Mouse (Mus musculus): Measurements from ENCODE around the gene Dnajb4.
A peak's percentile ranks its signal among the peaks of the same experiment; 100 is the strongest.

Gene Dnajb4

GRCm38 (mm10) chr3:152209967-152210634, at the start of gene Dnajb4, which contains the start of gene Fubp1:
Dnajb4 (minus strand) TSS chr3:152210302.
Fubp1 (plus strand) TSS chr3:152210422.
- DNase-seq (ENCODE audit: low spot score in 2 of 2): peak; percentile 100

- DNase-seq (ENCODE audit: low spot score in 2 of 2): peak; percentile 52 to 76
Measured at GRCm38 (mm10) chr3:152259409-152259808, 49.3 kb upstream of the Dnajb4 start.

- DNase-seq (ENCODE audit: low spot score in 2 of 2): no peak
Measured at GRCm38 (mm10) chr3:152257528-152257927, 47.4 kb upstream of the Dnajb4 start.

DNA sequence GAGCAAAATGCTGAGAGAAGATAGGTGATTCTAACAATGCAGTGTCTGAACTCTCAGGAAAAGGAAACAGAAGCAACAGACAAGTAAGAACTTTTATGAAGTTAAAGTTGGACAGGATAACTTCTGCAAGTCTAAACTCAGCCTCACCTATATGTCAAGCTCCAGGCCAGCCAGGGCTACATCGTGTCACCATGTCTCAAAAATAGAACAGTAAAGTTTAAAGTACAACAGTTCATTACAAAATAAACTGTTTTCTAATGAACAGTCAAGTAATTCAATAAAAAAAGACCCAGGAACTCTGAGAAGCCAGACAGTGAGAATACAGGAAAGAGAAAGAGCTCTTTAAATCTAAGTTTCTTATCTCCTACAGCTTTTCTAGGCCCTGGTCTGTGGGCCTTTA, 40.4 kb upstream of the Dnajb4 start:
- no peak for DNase-seq (ENCODE audit: low spot score in 2 of 2)

- DNase-seq (ENCODE audit: low spot score in 2 of 2): no peak
Measured at GRCm38 (mm10) chr3:152247708-152248107, 37.6 kb upstream of the Dnajb4 start.

- DNase-seq (ENCODE audit: low spot score in 2 of 2): no peak
Measured at GRCm38 (mm10) chr3:152245273-152245910, 35.3 kb upstream of the Dnajb4 start.

DNA sequence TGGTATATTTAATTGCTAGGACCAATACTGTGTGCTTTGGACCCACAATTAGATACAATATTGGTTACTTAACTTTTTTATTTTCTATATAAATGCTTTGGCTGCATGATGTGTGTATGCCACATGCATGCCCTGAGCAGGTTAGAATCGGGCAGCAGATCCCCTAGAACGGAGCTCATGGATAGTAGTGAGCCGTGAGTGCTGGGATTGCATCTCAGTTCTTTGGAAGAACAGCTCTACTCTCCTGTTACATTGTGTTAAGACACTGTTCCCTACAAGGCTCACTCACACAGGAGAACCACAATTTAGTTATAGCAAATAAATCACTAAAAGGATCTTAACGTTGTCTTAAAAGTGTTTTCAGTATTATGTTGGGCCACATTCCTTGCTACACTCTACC, 33.2 kb upstream of the Dnajb4 start:
- DNase-seq (ENCODE audit: low spot score in 2 of 2): no peak

GRCm38 (mm10) chr3:152241098-152241497, 31.0 kb upstream of the Dnajb4 start:
- DNase-seq (ENCODE audit: low spot score in 2 of 2): no peak

GRCm38 (mm10) chr3:152239592-152239991, 29.5 kb upstream of the Dnajb4 start:
- DNase-seq (ENCODE audit: low spot score in 2 of 2): no peak

- DNase-seq (ENCODE audit: low spot score in 2 of 2): peak in 1 of 2 experiments; percentile 48
Measured at GRCm38 (mm10) chr3:152238836-152239235, 28.7 kb upstream of the Dnajb4 start.

- DNase-seq (ENCODE audit: low spot score in 2 of 2): no peak
Measured at GRCm38 (mm10) chr3:152235805-152236204, 25.7 kb upstream of the Dnajb4 start.

- no peak for DNase-seq (ENCODE audit: low spot score in 2 of 2)
Measured at GRCm38 (mm10) chr3:152235238-152235637, 25.1 kb upstream of the Dnajb4 start.

DNA sequence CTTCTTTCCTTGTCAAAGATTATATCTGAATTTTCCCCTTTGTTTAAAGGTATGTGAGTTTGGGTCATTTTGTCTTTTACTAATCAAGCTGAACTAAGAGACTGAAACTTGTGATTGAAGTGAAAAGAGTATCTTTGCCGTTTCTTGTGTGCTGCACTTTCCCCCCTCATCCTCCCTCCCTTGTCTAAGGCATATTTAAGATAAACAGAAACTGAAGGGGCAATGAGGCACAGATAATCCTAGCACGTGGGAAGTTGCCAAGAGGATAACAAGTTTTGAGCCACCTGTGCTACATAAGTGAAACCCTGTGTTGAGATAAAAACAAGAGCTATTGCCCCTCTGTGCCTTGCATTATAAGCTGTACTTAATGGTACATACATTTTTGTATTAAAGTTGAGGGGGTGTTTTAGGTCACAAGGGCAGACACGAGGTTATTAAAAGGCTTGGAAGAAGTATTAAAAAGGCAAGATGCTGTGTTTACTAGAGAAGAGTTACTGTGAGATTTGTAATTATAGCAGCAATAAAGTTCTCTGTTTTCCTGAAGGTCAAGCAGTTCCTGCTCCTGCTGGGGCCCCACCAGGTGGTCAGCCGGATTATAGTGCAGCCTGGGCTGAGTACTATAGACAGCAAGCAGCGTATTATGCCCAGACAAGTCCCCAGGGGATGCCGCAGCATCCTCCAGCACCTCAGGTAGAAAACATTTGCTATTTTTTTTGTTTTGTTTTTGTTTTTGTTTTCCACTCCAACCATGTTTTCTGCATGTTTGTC, 21.4 kb upstream of the Dnajb4 start:
- DNase-seq (ENCODE audit: low spot score in 2 of 2): no peak

DNA sequence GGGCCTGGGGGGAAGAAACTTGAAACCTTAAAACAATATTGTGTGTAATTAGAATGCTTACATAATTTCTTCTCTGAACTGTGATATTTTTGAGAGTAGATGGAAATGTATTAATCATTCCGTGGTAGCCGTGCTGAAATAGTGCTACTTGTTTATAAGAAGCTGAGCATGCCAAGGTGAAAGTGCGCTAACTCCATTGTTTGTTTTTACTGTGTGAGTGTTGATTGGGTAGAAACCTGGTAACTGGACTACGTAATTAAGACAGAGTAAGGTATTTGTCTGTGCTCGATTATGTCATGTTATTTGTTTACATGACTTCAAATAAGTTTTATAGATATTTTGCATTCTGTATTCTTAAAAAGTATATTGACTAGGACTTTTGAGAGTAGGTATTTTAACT, 19.2 kb upstream of the Dnajb4 start:
- DNase-seq (ENCODE audit: low spot score in 2 of 2): no peak

DNA sequence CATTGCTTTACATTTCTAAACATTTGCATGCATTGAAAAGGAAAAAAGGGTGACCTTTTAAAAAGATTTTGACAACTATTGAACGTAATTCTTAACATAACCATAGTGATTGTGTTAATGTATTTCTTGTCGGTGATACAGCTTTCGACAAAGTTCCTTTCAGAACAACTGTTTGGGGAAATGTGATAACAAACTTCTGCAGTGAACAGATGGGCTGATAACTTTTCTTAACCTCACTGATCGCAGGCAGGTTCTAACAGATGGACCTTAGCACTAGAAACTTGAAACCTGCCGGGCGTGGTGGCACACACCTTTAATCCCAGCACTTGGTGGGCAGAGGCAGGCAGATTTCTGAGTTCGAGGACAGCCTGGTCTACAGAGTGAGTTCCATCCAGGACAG, 18.7 kb upstream of the Dnajb4 start:
- DNase-seq (ENCODE audit: low spot score in 2 of 2): no peak

- DNase-seq (ENCODE audit: low spot score in 2 of 2): no peak
Measured at GRCm38 (mm10) chr3:152225906-152226305, 15.8 kb upstream of the Dnajb4 start.

GRCm38 (mm10) chr3:152224918-152225317, 14.8 kb upstream of the Dnajb4 start:
- DNase-seq (ENCODE audit: low spot score in 2 of 2): no peak

DNA sequence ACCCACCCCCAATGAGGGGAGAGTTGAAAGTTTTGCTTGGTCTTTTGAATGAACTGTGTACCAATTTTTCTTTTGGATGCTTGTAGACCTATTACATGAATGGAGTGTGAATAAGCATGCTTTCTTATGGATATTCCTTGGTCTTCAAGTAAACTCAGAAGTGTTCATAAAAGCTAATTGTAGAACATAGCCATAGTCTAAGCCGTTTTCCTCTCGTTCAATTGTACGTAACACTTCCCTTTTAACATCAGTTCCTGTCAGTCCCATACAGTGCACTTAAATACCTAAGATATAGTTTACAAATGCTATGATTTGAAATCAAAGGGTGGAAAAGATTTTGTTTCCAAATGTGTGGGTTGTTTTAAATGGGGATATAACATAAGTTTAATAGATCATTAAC, 3.3 kb upstream of the Dnajb4 start:
- no peak for DNase-seq (ENCODE audit: low spot score in 2 of 2)

DNA sequence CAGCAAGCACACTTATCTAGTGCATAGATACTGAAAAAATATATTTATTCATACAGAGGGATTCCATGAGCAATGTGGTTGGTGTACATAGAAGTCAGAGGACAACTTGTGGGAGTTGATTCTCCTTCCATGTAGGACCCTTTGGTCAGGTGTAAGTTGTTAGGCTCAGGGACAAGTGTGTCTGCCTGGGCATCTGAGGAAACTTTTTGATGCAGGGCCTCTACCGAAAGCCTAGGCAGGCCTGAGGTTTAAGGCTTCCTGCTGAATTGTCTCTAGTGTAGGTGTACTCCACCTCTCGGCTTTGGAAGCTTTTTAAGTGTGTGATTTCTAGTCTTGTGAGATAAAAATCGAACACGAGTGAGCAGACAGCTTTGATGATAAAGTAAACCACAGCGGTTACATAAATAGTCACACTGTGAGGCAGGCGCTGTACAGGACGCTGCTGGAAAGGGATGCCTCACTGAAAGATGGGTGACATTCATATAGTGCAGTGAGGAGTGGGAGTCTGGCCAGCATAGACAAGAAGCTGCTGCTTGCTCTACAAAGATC, 1.7 kb upstream of the Dnajb4 start:
- DNase-seq (ENCODE audit: low spot score in 2 of 2): peak; percentile 28 to 39

- DNase-seq (ENCODE audit: low spot score in 2 of 2): peak; percentile 77 to 79
Measured at GRCm38 (mm10) chr3:152210728-152211391, 758 bp upstream of the Dnajb4 start.

DNA sequence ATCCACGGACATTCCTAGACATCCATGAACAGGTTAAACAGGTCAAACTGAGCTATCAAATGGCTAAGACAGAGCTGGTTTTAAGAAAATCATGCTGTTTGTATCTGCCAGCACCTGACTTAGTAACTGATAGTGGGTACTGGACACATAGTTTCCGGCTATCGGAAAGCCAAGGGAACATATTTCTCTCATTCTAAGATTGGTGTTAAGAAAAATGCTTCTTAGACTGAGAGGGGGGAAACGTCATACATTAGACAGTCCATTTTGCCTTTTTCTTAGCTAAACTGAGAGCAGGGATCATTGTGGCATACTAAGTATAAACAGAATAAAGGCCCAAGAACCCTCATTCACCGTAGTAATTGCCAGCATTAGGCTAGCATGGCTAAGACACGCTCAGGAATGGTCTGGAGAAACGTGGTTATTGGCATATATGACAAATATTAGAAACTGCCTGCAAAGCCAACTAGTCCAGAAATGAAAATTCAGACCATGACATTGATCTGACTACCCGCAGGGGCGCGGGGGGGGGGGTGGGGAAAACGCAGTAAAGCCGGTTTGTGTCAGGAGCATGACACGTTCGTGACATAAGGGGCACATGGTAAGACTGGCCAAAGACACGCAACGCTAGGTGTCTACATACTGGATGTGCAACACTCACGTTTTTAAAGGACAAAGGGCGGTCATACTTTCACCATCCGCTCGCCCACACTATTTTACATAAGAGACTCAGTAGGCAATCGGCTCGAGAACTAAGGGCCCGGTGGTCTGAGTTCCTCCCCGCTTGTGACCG, 730 bp downstream of the Dnajb4 start:
- no peak for DNase-seq (ENCODE audit: low spot score in 2 of 2)
